Mouse (Mus musculus) adrenal gland, postnatal 14 days (tissue): ENCODE measurements around the gene Znrd1as. TPM values are rescaled to one million over a fixed set of nuclear protein-coding genes. Genes with fewer than 3 reads are reported as not detected.

Experiments
- DNase-seq: peaks from one replicate; pipeline ENCODE4 v3.0.0; 2021; ENCODE audit warnings: mixed read lengths
- total RNA-seq: library from RNA; stranded (reverse); gene quantifications from 2 replicates; pipeline ENCODE4 v1.2.3, GENCODE M21; 2021

Znrd1as gene
- total RNA-seq, 1 experiment from 2014 or later, result 10.6 TPM

DNA sequence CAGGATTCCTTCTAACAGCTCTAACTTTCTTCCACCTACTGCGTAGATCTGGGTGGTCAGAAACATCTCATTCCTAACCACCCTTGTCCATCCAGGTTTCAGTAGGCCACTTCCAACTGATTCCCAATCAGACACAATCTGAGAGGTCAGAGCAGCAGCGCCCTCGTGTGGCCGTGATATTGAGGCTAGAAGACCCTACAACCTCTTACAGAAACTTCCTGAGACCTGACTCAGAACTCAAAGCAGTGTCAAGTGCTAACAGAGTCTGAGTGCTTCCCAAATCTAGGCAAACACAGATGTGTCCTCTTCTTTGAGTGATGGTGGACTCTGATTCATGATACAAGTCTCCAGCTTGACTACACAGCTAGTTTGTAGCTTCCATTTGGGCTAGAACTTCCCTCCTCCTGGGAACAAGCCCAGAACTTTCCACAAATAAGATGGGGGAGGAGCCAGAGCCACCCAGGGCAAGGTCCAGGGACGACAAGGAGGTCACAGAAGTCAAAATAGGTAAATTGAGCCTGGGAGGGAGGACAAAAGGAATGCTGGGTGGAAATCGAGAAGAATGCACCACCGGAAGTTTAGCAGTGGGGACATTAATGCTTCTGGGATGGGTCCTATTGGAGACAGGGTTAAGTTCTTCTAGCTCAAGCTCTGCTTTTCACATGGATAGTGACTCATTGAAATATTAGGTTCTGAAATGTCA is 38.8 kb downstream of the Znrd1as start:
- peak; percentile 88 for DNase-seq

DNA sequence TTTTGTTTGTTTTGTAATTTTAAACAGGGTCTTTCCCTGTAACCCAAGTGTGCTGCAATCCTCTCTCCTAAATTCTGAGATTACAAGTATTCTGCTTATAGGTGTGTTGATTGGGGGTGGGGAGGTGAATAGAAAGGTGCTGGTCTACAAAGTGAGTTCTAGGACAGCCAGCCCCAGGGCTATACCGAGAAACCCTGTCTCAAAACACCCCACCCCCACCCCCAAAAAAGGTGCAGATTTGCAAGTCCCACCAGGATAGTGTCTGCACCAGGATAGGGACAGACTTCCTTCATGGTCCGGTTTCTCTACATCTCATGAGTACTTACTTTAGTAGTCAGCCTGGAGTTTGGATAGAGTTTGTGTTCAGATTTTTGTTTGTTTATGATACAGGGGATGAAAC is 40.1 kb downstream of the Znrd1as start:
- no peak for DNase-seq

DNA sequence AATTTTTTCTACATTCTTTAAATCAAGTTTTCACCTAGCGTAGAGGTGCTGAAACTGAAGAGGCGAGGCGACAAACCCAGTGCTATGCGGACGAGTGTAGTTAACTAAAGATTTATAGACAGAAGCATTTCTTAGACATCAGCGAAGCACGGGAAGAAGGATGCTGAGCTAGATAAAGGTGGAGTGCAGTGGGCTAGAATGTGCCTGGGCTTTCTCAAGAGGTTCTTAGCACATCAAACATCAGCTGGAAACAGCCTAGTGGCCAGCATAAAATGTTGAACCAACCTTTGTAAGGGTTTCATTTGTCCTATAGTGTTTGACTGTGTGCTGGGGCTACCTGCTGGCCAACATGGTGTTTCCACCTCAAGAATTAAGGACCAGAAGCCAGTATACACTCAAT is 42.5 kb downstream of the Znrd1as start, which contains the start of gene Zfp57:
Zfp57 (plus strand) TSS at position 301 of the 400 bp plus-strand sequence.
- DNase-seq, result no peak

DNA sequence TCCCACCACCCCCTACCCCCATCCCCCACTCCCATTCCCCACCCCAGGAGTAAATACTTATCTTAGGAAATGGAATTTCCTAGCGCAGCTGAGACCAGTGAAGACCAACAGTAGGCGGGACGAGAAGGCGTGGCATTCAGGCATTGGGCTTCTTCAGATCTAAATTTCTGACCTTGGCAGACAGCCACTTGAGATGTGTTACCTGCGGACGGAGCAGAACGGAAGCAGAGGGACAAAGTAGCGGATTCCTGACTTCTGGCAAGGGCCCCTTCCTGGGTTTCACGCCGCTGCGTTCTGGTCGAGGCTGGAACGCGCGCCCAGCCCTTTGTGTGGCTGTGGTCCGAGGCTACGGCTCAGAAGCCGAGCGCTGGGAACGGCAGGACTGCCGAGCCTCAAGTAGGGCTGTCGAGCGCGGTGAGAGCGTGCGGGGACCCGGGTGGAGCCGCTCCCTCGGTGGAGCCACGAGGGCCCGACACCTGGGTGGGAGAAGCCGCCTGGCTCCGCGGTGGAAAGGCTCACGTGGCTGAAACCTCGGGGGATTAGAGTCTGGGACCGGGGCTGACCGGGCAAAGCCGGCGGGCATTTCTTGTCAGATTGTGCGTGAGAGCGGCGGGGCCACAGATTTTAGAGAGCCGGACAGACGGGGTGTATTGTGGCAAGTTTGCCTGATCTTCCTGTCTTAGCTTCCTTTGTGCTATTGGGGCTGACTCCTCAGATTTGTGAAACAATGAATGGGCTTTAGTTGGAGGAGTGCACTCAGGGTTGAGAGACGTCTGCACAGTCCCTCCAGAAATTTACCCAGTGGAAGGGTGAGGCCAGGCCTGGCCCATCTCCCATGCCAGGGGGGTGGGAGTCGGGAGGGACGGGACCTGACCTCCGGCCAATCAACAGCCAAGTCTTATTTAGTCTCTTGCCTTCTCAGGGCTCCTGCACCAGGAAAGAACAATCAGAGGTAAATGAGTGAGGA is 44.3 kb downstream of the Znrd1as start:
- peak; percentile 47 for DNase-seq

DNA sequence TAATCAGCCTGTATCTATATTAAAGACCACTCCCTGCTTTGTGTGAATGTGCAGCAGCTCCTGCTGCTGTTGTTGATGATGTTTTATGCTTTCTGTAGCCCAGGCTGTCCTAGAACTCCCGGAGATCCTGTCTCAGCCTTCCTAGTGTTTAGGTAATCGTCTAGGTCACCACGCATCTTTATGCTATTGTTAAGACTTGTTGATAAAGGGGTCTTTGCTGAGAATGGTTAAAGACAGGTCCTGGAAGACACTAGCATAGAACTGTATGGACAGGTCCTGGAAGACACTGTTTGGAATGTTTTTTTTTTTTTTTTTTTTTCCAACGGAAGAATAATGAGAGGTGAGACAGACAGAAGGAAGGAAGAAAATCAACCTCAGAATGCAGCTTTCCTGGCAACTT is 45.0 kb downstream of the Znrd1as start:
- no peak for DNase-seq

DNA sequence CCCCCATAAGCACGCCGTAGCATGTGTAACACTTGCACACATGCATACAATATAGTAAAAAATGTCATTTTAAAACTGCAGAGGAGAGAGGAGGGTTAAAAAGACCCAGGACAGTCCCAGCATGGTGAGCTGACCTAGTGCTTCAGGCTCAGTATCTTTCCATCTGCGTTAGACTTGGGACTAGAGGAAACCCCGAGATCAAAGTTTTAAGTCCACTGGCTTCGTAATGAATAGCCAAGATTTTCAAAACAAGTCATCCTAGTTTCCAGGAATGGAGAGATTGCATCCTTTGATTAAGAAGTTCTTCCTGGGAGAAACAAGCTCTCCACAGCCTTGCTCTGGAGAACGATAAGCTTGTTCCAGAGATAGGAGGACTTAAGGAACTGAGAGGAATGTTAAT is 49.8 kb downstream of the Znrd1as start:
- DNase-seq, result no peak

DNA sequence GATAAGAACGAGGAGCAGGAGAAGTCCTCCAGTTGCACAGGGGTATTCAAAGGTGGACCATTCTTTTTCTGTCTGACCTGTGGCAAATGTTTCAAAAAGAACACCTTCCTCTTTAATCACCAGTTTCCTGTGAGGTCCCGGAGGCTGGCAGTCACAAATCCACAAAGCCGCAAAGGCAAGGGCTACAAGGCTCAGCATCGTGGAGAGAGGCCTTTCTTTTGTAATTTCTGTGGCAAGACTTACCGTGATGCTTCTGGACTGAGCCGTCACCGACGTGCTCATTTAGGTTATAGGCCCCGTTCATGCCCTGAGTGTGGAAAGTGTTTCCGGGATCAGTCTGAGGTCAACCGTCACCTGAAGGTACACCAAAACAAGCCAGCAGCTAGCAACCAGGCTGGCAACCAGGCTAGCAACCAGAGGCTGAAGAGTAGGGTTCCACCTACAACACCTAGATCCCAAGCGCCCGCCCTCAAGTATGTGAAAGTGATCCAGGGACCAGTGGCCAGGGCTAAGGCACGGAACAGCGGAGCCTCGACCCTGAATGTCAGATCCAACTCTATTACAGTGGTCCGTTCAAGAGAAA is 51.2 kb downstream of the Znrd1as start:
- DNase-seq, result no peak

DNA sequence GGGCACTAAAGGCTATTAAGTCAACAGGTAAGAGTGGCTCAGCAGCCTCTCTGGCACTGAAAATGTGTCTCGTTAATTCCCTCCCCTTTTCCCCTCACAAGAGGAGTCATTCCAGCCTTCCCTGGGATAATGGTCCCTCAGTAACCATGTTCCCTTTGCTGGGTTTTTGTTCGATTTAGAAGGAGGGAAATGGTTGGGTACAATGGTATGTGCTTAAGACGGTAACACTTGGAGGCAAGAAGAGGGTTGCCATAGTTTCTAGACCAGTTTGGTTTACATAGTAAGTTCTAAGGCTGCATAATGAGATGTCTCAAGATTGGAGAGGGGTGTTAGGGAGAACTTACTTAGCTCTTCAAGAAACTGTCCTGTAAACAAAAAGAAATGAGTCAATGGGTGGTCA is 53.3 kb downstream of the Znrd1as start:
- no peak for DNase-seq

DNA sequence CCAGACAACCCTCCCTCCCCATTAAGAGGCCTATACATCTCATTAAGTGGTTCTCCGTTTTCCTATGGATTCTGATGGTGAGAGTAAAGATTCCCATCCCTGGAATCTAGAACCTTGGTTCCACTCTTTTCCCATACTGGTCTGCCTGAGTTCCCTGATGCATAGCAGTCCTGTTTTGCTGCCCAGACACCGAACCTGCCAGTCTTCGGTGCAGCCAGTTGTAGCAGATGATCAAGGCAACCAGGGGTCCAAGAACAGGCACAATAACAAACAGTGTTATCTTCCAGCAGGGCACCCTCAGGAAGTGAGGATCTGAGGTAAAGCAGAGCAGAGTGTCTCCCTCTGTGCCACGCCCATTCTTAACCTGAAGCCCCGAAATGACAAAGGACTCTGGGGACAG is 53.7 kb downstream of the Znrd1as start:
- no peak for DNase-seq

Other genes with a start within 250 kb of the Znrd1as start
- gene H2-M10.5, start 185.7 kb upstream of the Znrd1as start, total RNA-seq, result not detected in 2 replicates
- not detected in 2 replicates for gene H2-M10.6, start 146.4 kb upstream of the Znrd1as start, total RNA-seq
- 45.3 and 55.8 TPM in 2 replicates for gene Trim26, start 121.5 kb upstream of the Znrd1as start, total RNA-seq
- gene Trim15, start 91.4 kb upstream of the Znrd1as start, total RNA-seq, result not detected in 2 replicates
- gene Trim10, start 89.0 kb upstream of the Znrd1as start, total RNA-seq, result 1.3 and 6.7 TPM in 2 replicates
- gene Trim40, start 68.5 kb upstream of the Znrd1as start, total RNA-seq, result not detected in 2 replicates
- not detected in 2 replicates for gene Trim31, start 60.5 kb upstream of the Znrd1as start, total RNA-seq
- 0.45 and 1.1 TPM in 2 replicates for gene Rnf39, start 15.7 kb upstream of the Znrd1as start, total RNA-seq
- gene Ppp1r11, start 6.9 kb upstream of the Znrd1as start, total RNA-seq, result 77.1 and 81.0 TPM in 2 replicates
- 36.5 and 39.8 TPM in 2 replicates for gene Znrd1, start within 50 bp of the Znrd1as start, total RNA-seq
- gene 2410137M14Rik, start 22.6 kb downstream of the Znrd1as start, total RNA-seq, result not detected in 2 replicates
- gene H2-M5, start 30.9 kb downstream of the Znrd1as start, total RNA-seq, result 0.34 TPM in 1 of 2 replicates, not detected in the other
- 4.1 and 4.5 TPM in 2 replicates for gene Zfp57, start 42.6 kb downstream of the Znrd1as start, total RNA-seq
- not detected in 2 replicates for gene Mog, start 64.8 kb downstream of the Znrd1as start, total RNA-seq
- gene Gabbr1, start 87.4 kb downstream of the Znrd1as start, total RNA-seq, result 24.2 and 32.7 TPM in 2 replicates
- not detected in 2 replicates for gene Olfr90, start 129.9 kb downstream of the Znrd1as start, total RNA-seq
- gene Olfr91, start 139.7 kb downstream of the Znrd1as start, total RNA-seq, result not detected in 2 replicates
- not detected in 2 replicates for gene Olfr92, start 161.5 kb downstream of the Znrd1as start, total RNA-seq
- not detected in 2 replicates for gene Olfr93, start 202.9 kb downstream of the Znrd1as start, total RNA-seq
- 3.4 TPM in 1 of 2 replicates, not detected in the other for gene Ubd, start 235.3 kb downstream of the Znrd1as start, total RNA-seq
- not detected in 2 replicates for gene Olfr94, start 242.4 kb downstream of the Znrd1as start, total RNA-seq